Mouse (Mus musculus) G1E (cell line): ENCODE measurements around the gene G6pdx.

Experiments
- CTCF ChIP-seq: IDR thresholded peaks from 2 replicates; pipeline ENCODE4 v1.5.1; 2012; ENCODE audit warnings: low read depth, low read length, inconsistent platforms, mixed read lengths
- GATA1 ChIP-seq: IDR thresholded peaks from 2 replicates; pipeline ENCODE4 v1.6.1; 2012; ENCODE audit warnings: borderline replicate concordance, low read length, inconsistent platforms, mixed read lengths
- POLR2AphosphoS5 ChIP-seq: IDR thresholded peaks from 2 replicates; pipeline ENCODE4 v1.6.1; 2012; ENCODE audit warnings: low read depth, low read length, inconsistent platforms; ENCODE audit not compliant: insufficient replicate concordance
- TAL1 ChIP-seq: conservative IDR thresholded peaks from 2 replicates; pipeline ENCODE4 v1.6.1; 2012; ENCODE audit warnings: low read depth, low read length, inconsistent platforms, mixed read lengths

- TF ChIP-seq POLR2AphosphoS5 = no peak
- TF ChIP-seq CTCF = no peak
- no peak for TF ChIP-seq TAL1
- no peak for TF ChIP-seq GATA1
Observed at GRCm38 (mm10) chrX:74424443-74424842, 4.6 kb downstream of the G6pdx start.
